Mouse (Mus musculus) bone marrow, adult 2 months (tissue): ENCODE data around the gene Dusp5.

Experiments used
- CTCF ChIP-seq: fragments of 200-500 bp; IDR thresholded peaks from 2 replicates; pipeline ENCODE4 v1.5.1; 2011; ENCODE audit warnings: low read length, control low read depth; ENCODE audit not compliant: control insufficient read depth, insufficient read depth
- POLR2A ChIP-seq: fragments of 200-500 bp; IDR thresholded peaks from 2 replicates; pipeline ENCODE4 v1.6.1; 2011; ENCODE audit warnings: low read depth, mild to moderate bottlenecking, control low read depth, low read length, borderline replicate concordance; ENCODE audit not compliant: control insufficient read depth

GRCm38 (mm10) chr19:53489187-53489586 is 39.7 kb upstream of the Dusp5 start:
- TF ChIP-seq CTCF = no peak
- no peak for TF ChIP-seq POLR2A
